Mouse (Mus musculus) ES-Bruce4 (cell line): Measurements from ENCODE around the gene Tmbim6. TPM values are rescaled to one million over a fixed set of nuclear protein-coding genes. Genes with fewer than 3 reads are reported as not detected.

Source experiments
- H3K27ac ChIP-seq: 2 replicates; pipeline ENCODE4 v1.5.1; 2012; ENCODE audit warnings: low read length, inconsistent platforms; ENCODE audit not compliant: insufficient read depth
- H3K27me3 ChIP-seq: 2 replicates; pipeline ENCODE4 v1.6.1; 2012; ENCODE audit warnings: mild to moderate bottlenecking, low read length, inconsistent platforms; ENCODE audit not compliant: control insufficient read depth, poor library complexity, insufficient read depth, severe bottlenecking
- H3K36me3 ChIP-seq: 2 replicates; pipeline ENCODE4 v1.6.1; 2012; ENCODE audit warnings: inconsistent platforms, mild to moderate bottlenecking, low read length, moderate library complexity; ENCODE audit not compliant: control insufficient read depth, poor library complexity, insufficient read depth, severe bottlenecking
- H3K4me1 ChIP-seq: one replicate; pipeline ENCODE4 v1.8.1; 2011; ENCODE audit warnings: low read length; ENCODE audit not compliant: control insufficient read depth, insufficient read depth
- H3K4me3 ChIP-seq: 2 replicates; pipeline ENCODE4 v1.5.1; 2011; ENCODE audit warnings: low read depth, mild to moderate bottlenecking, low read length
- H3K9ac ChIP-seq: 2 replicates; pipeline ENCODE4 v1.6.1; 2012; ENCODE audit warnings: low read depth, mild to moderate bottlenecking, inconsistent platforms; ENCODE audit not compliant: poor library complexity, severe bottlenecking
- H3K9me3 ChIP-seq: replicated peaks from 2 replicates; pipeline ENCODE4 v1.6.1; 2012; ENCODE audit warnings: mild to moderate bottlenecking, low read length, inconsistent platforms; ENCODE audit not compliant: control insufficient read depth, poor library complexity, insufficient read depth, severe bottlenecking
- CTCF ChIP-seq: IDR thresholded peaks from one replicate; pipeline ENCODE4 v1.8.1; 2011; ENCODE audit warnings: low read depth, low read length
- EP300 ChIP-seq: IDR thresholded peaks from 2 replicates; pipeline ENCODE4 v1.6.1; 2011; ENCODE audit warnings: low read depth, low read length; ENCODE audit not compliant: insufficient read depth
- POLR2A ChIP-seq: IDR thresholded peaks from one replicate; pipeline ENCODE4 v1.8.1; 2011; ENCODE audit warnings: low read length; ENCODE audit not compliant: insufficient read depth
- polyA plus RNA-seq: library from polyadenylated mRNA; stranded (reverse); fragments of >200 nt; gene quantifications from 2 replicates; pipeline ENCODE4 v1.2.4, GENCODE M21; 2011; ENCODE audit warnings: low read depth; ENCODE audit not compliant: missing spikeins, insufficient read depth, insufficient read length

Gene Tmbim6
- polyA plus RNA-seq, 1 experiment: 429 TPM

- peaks cover under 1% of the 10 kb centered on the region; the same call in 1 of the 2 replicates for H3K36me3 ChIP-seq
- no peak for TF ChIP-seq POLR2A
- TF ChIP-seq EP300: no peak
- TF ChIP-seq CTCF: no peak
- no peaks in the 10 kb centered on the region for H3K9me3 ChIP-seq
- H3K4me3 ChIP-seq: no peak overlapping the region
- no peaks in the 10 kb centered on the region for H3K27me3 ChIP-seq
- H3K27ac ChIP-seq: no peak overlapping the region
- no peaks in the 10 kb centered on the region for H3K4me1 ChIP-seq
- no peak overlapping the region for H3K9ac ChIP-seq
These were observed 4.2 kb downstream of the Tmbim6 start for GRCm38 (mm10) chr15:99396875-99397274.

GRCm38 (mm10) chr15:99397622-99398021, 4.9 kb downstream of the Tmbim6 start:
- Histone ChIP-seq H3K9me3 (no peaks in the 10 kb centered on the region), H3K9ac (no peak overlapping the region), H3K4me3 (no peak overlapping the region), H3K27me3 (no peaks in the 10 kb centered on the region), H3K36me3 (peaks cover 6% of the 10 kb centered on the region; the same call in 1 of the 2 replicates), H3K27ac (no peak overlapping the region), H3K4me1 (no peaks in the 10 kb centered on the region)
- TF ChIP-seq EP300: no peak

GRCm38 (mm10) chr15:99399503-99400245, 7.0 kb downstream of the Tmbim6 start:
- H3K36me3 ChIP-seq: peaks cover 13% of the 10 kb centered on the region
- no peaks in the 10 kb centered on the region for H3K4me1 ChIP-seq
- TF ChIP-seq CTCF: no peak
- TF ChIP-seq POLR2A: no peak
- no peak for TF ChIP-seq EP300

GRCm38 (mm10) chr15:99400602-99401001, 7.9 kb downstream of the Tmbim6 start:
- Histone ChIP-seq H3K27me3 (no peaks in the 10 kb centered on the region), H3K4me1 (no peaks in the 10 kb centered on the region), H3K9ac (no peak overlapping the region), H3K9me3 (no peaks in the 10 kb centered on the region), H3K36me3 (peaks cover 21% of the 10 kb centered on the region), H3K27ac (no peak overlapping the region), H3K4me3 (no peak overlapping the region)
- TF ChIP-seq POLR2A: no peak
- no peak for TF ChIP-seq CTCF
- no peak for TF ChIP-seq EP300

More at GRCm38 (mm10) chr15:99399503-99400245, 7.0 kb downstream of the Tmbim6 start:
- H3K9ac ChIP-seq: no peak overlapping the region; the same call in 1 of the 2 replicates
- no peaks in the 10 kb centered on the region for H3K27me3 ChIP-seq
- no peak overlapping the region for H3K4me3 ChIP-seq
- H3K9me3 ChIP-seq: no peaks in the 10 kb centered on the region
- H3K27ac ChIP-seq: 0 out of 2 replicates have a peak overlapping the region, but pooled peaks have one; percentile 6

GRCm38 (mm10) chr15:99403159-99403889, 10.6 kb downstream of the Tmbim6 start:
- no peaks in the 10 kb centered on the region for H3K27me3 ChIP-seq
- no peak overlapping the region for H3K27ac ChIP-seq
- H3K9ac ChIP-seq: no peak overlapping the region
- H3K36me3 ChIP-seq: peaks cover 43% of the 10 kb centered on the region
- no peaks in the 10 kb centered on the region for H3K9me3 ChIP-seq
- H3K4me1 ChIP-seq: peaks cover 3% of the 10 kb centered on the region
- TF ChIP-seq POLR2A (no peak), CTCF (no peak)
- H3K4me3 ChIP-seq: no peak overlapping the region

GRCm38 (mm10) chr15:99405150-99405549, 12.5 kb downstream of the Tmbim6 start:
- Histone ChIP-seq H3K4me1 (peaks cover 5% of the 10 kb centered on the region), H3K27me3 (no peaks in the 10 kb centered on the region), H3K4me3 (no peak overlapping the region), H3K36me3 (peaks cover 49% of the 10 kb centered on the region), H3K27ac (no peak overlapping the region), H3K9ac (no peak overlapping the region), H3K9me3 (no peaks in the 10 kb centered on the region)
- TF ChIP-seq CTCF (no peak), POLR2A (no peak), EP300 (no peak)
